Mouse (Mus musculus): ENCODE results near the gene Skap1.

GRCm38 (mm10) chr11:96560229-96560628, 95.8 kb downstream of the Skap1 start:
- no peak for TF ChIP-seq POLR2A (IDR thresholded peaks at IDR 0.05; ENCODE audit: borderline replicate concordance, extremely low read depth, insufficient read depth, insufficient read length, poor library complexity, severe bottlenecking)
- TF ChIP-seq CTCF (IDR thresholded peaks at IDR 0.05; ENCODE audit: borderline replicate concordance, extremely low read depth, insufficient read depth, insufficient read length): no peak
